Mouse (Mus musculus): ENCODE measurements around the gene Rundc3a.
A peak's percentile ranks its signal among the peaks of the same experiment; 100 is the strongest.

Gene Rundc3a

GRCm38 (mm10) chr11:102393719-102394420, 667 bp downstream of the Rundc3a start:
- DNase-seq (ENCODE audit: low spot score), result peak; percentile 54

GRCm38 (mm10) chr11:102394421-102395124, 1.4 kb downstream of the Rundc3a start:
- DNase-seq (ENCODE audit: low spot score), result no peak

- peak; percentile 21 for DNase-seq (ENCODE audit: low spot score)
These were observed 2.0 kb downstream of the Rundc3a start for GRCm38 (mm10) chr11:102395250-102395649.

DNA sequence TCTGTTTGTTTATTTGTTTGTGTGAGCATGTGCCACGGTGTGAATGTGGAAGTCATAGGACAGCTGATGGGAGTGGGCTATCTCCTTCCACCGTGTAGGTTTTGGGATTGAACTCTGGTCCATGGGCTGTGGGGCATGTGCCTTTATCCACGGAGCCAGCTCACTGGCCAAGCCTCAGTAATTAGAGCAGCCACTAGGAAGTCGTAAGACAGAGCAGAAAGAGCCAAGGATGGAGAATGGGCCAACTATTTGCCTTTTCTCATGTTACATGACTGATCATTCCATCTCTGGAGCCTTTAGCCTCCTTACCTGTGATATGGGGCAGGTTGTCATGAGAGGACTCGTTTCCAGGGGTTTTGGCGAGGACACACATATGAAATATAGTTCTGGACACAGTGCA, 3.1 kb downstream of the Rundc3a start:
- DNase-seq (ENCODE audit: low spot score), result no peak

DNA sequence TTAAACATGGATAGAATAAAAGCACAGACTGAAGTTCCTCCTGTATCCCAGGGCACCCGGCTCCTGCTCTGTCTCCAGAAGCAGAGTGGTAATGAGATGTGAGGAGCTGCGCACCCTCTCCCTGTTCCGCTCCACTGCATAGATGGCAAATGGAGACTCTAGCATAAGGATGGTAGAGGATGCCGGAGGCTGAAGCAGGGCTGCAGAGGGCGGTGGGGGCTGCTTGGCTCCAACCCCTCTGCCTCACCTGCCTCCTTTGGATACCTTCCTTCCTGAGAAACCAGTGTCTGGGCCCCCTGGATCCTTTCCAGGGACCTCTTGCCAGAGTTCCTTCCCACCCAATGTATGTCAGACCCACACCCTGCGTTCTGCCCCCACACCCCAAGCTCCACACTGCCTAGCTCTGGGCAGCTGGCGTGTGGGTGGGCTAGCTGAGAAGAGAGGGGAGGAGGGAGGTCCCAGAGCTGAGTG, 3.5 kb downstream of the Rundc3a start:
- DNase-seq (ENCODE audit: low spot score), result peak; percentile 46

GRCm38 (mm10) chr11:102398007-102398825, 5.0 kb downstream of the Rundc3a start:
- peak; percentile 74 for DNase-seq (ENCODE audit: low spot score)

- no peak for DNase-seq (ENCODE audit: low spot score)
These were observed 5.9 kb downstream of the Rundc3a start for GRCm38 (mm10) chr11:102399107-102399506.

- no peak for DNase-seq (ENCODE audit: low spot score)
These were observed 6.4 kb downstream of the Rundc3a start for GRCm38 (mm10) chr11:102399610-102400072.

GRCm38 (mm10) chr11:102400513-102401084, 7.4 kb downstream of the Rundc3a start:
- no peak for DNase-seq (ENCODE audit: low spot score)

DNA sequence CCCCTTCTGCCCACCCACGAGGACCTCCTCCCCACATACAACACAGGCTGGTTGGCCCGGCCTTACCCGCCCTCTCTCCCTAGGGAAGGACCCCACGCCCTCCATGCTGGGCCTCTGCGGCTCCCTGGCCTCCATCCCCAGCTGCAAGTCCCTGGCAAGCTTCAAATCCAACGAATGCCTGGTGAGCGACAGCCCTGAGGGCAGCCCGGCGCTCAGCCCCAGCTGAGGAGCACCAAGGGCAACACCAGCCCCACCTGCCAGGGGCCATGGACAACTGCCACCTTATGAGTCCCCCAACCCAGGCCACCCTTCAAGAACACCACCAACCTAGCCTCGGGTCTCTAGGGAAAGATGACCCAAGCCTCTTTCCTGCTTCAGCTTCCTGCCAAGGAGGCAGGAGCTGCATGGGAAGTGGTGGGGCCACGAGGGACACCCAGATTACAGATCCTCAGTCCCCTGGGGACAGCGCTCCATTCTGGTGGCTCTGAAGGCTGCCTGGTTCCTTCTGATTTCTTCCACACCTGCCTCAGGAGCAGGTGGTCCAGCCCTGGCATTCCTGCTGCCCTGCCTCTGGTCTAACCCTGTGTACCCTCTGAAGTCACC, 8.8 kb downstream of the Rundc3a start:
- DNase-seq (ENCODE audit: low spot score), result no peak

DNA sequence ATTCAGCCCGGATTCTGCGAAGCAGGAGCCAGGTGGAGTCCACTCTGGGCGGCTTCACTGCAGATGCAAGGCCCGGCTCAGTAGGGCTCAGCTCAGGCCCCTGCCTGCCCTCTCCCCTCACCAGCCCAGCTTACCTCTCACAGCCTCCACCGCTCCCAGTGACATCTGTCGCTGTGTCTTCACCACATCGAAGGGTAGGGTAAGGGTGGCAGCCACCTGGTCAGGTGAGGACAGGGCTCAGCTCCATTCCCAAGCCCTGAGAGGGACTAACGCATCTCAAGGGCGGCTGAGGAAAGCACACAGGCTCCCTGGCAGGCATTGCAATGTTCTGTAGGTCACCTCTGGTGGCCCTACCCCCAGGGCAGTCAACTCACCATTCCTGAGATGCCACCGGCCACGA, 10.5 kb downstream of the Rundc3a start:
- DNase-seq (ENCODE audit: low spot score), result no peak

DNA sequence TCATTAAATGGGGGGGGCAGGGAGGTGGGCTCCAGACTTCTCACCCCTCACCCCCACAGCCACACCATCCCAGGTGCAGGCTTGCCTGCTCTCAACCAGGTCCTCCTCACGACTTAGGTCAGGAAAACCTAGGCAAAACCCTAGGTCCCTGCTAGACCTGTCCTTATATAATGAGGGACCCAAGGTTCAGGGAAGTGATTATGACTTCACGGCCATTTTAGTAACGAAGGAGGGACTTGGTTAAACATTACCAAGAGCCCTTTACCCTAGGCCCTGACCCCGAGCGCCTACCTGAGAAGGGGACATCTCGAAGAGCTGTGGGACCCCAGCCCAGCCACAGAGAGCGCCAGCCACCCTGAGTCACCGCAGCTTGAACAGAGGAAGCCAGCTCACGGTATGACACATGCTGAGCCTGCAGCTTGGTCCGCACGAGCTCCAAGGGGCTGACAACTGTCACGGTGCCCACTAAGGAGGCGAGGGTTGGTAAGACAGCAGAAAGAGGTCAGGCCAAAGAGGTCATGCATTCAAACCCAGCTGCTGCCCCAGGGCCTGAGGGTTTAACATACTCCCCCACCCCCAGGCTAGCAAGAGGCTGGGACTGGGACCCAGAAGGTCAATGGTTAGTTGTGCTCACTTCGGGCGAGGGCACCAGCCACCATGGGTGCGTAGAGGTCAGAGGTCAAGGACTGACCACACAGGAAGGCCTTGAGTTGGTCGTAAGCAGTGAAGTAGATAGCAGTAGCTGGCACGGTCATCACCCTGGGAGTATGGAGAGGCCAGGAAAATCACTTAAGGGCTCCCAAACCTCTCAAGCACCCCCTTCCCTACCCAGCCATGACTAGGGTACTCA, 11.2 kb downstream of the Rundc3a start:
- no peak for DNase-seq (ENCODE audit: low spot score)

- DNase-seq (ENCODE audit: low spot score), result no peak
These were observed 12.5 kb downstream of the Rundc3a start for GRCm38 (mm10) chr11:102405544-102406285.

GRCm38 (mm10) chr11:102406401-102406800, 13.2 kb downstream of the Rundc3a start:
- DNase-seq (ENCODE audit: low spot score), result no peak

DNA sequence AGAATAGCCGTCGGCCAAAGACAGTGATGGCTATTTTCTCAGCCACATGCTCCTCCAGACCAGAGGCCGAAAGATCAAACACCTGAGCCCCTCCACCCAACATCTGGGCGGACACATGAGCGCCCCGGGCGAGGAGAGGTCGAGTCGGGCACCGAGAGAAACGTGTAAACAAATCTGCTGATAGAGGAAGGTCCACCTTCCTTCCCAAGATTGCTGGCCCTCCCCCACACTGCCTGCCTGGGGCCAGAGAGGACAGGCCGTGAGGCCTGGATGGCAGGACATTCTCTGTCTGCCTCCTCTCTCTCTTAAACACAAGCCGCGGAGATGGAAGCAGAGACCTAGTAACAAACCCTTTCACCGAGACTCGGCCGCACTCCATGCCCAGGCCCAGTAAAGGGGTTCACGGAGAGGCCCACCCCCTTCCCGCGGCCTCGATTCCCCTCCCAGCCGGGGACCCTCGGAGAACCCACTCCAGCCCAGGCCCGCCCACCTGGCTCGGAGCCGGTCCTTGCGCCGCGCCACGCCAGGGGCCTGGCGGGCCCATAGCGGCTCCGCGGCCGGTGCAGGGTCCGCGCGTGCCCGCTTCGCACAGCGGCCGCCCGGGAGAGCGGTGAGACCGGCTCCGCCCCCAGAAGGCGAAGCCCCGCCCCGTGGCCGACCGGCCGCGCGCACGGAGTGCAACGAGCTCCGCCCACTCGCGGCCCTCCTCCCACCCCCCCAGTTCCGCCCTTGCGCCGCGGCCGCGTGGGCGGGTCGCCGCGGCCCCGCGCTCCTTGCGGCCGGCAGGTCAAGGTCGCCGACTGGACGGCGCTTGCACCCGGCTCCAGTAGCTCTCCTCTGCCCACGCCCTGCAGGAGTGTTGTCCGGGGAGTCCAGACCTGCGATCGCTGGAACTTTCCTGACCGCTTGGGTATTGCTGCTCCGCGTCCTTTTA, 14.0 kb downstream of the Rundc3a start:
- DNase-seq (ENCODE audit: low spot score), result peak; percentile 86

DNA sequence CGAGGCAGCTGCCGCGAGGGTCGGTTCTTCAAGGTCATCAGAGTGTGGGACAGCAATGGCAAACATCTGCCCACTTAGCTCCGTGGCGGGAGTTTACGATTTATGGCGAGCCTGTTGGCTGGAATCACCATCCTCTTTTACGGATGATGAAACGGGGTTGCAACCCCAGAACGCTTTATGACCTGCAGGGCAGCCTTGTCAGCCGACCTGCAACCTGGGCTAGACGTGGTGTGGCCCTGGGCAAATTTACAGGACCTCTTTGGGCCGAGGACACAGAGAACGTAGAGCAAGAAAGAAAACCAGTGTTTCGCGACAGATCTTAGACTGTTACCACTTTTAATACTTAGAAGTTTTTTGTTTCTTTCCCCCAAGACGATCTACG, 14.6 kb downstream of the Rundc3a start, which contains the start of gene Slc25a39:
Slc25a39 (minus strand) TSS at position 113 of the 382 bp plus-strand sequence.
- no peak for DNase-seq (ENCODE audit: low spot score)

DNA sequence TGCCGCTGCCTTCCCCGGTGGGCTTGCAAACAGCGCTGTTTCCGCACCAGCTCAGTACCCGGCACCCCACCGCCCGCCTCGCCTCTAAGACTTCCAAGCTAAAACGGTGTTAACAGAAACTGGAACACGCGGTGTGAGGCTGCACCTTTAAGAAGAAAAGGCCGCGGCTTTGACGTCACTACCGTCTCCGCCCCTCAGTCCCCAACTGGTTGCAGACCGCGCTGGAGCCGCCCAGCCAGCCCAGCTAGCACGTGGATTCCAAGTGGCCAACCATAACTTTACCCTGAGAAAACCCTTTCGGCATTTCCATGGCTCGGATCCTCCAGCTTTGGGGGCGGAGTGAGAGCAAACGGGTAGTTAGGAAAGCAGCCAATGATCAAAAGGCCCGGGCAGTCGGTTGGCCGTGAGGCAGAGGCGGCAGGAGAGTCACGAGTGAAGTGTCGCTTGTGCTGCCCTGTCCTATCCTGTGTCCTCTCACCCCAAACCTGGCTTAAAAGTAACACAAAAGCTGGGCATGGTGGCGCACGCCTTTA, 15.2 kb downstream of the Rundc3a start:
- peak; percentile 98 for DNase-seq (ENCODE audit: low spot score)

Data from layer of hippocampus, adult 11-12 months (tissue).